Mouse (Mus musculus) skeletal muscle tissue, postnatal 0 days (tissue): Measurements from ENCODE around the gene BC030870. TPM values are rescaled to one million over a fixed set of nuclear protein-coding genes. Genes with fewer than 3 reads are reported as not detected.

Source experiments
- microRNA-seq, 2 experiments: library from miRNA; unstranded; fragments of <30 nt; microRNA quantifications; one replicate each; pipeline ENCODE4; 2016
- polyA plus RNA-seq: library from polyadenylated mRNA; unstranded; fragments of >200 nt; fragmentation: Nextera tagmentation; extraction: Ambion mirVana; gene quantifications from 2 replicates; pipeline ENCODE4 v1.2.1, GENCODE M21; 2015

BC030870 gene
- polyA plus RNA-seq, result not detected in 2 replicates

GRCm38 (mm10) chr8:65129199-65129788 is at the start of gene BC030870:
TSS of gene BC030870 (minus strand) at chr8:65129563.

DNA sequence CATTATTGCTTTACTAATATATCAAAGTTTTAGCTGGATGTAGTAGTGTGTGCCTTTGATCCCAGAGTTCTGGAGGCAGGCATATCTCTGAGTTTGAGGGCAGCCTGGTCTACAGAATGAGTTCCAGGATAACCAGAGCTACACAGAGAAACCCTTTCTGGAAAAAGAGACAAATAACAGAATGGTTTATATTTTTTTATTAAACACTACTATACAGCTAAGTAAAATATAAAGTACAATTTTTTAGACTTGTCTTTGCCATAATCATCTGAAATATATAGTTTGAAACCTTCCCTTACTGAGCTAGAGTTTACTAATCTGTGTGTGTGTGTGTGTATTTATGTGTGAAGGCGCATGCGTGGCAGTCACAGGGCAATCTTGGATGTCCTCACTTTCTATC is 54.6 kb downstream of the BC030870 start, which contains the start of gene Gm10663:
Gene Gm10663 (plus strand): TSS at position 301 of the 400 bp plus-strand sequence.

DNA sequence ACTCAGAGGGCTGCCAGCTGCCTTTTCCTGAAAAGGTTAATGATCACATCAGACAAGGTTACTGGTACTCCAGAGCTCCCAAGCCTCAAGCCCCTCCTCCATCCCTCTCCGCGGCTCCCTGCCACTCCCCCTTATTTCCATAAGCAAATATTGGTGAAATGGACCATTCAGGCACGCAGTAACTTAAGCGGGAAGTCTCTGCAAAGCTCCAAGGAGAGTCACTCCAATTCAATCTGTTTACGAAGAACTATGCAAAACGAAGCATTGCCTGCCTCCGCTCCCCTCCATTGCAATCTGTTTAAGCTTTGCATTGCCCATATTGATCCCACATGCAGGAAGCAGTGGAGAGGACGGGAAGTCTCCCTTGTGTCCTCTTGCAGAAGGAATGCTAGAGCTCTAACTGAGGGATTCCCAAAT is 92.2 kb downstream of the BC030870 start, which contains the start of gene Apela:
Gene Apela (minus strand): TSS at position 220 of the 417 bp plus-strand sequence.

Small RNAs within 50 kb of the gene (microRNA-seq; reads per million reads assigned to microRNA genes)
- 0 reads per million in 2 experiments for gene Gm24333

Other genes starting within 250 kb of the BC030870 start
- 20.8 and 25.3 TPM in 2 replicates for gene Tmem192, start 182.4 kb downstream of the BC030870 start, polyA plus RNA-seq
- gene Trim75, start 141.7 kb downstream of the BC030870 start, polyA plus RNA-seq, result not detected in 2 replicates
- gene Trim61, start 111.0 kb downstream of the BC030870 start, polyA plus RNA-seq, result not detected in 2 replicates
- gene Trim60, start 111.0 kb downstream of the BC030870 start, polyA plus RNA-seq, result not detected in 2 replicates
- gene Apela, start 92.2 kb downstream of the BC030870 start, polyA plus RNA-seq, result 0.23 and 0.31 TPM in 2 replicates
- not detected in 2 replicates for gene Gm10663, start 54.5 kb downstream of the BC030870 start, polyA plus RNA-seq